Mouse (Mus musculus): Measurements from ENCODE around the gene Gm10477.
"Not testable (repeated sequence)": the region's sequence is repeated elsewhere in the genome, so short reads cannot be mapped to it uniquely, and the experiment has no call there.

The Gm10477 gene

DNA sequence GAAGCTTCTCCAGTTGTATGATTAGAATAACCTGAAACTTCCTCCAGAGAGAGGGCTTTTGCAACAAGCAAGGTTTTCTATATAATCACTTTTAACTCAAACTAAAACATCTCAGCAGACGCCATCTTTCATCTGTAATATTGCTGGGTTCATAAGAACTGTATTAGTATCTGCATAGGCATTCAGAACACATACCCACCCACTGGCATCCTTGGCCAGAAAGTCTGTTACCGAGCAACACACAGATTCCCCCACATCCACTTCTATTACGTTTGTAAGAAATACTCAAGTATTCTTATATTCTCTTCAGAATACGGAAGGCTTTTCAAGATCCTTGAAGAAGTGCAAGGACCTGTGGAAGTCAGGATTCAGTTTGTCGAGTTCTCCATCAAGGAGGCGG, at the start of gene Gm10477:
Gene Gm10477, plus strand, starts transcription at position 301 of the 400 bp plus-strand sequence.
- in situ Hi-C loops (cut with MboI, MseI), result not testable (repeated sequence)

DNA sequence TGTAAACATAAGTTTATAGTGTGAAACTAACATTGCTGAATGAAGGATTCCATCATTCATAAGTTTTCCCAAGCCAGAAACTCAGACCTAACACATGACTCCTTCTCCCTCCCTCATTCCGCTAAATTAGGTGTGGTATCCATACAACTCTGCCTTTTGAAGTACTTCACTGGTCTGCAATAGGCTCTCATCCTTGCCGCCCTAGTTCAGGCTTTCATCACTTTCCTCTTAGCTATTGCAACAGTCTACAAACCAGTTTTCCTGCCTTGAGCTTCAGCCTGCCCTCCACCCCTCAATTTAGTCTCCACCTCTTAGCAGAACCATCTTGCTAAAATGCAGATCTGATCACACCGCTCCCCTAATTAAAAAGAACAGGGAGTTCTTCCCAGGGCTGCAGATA, 47.0 kb upstream of the Gm10477 start:
- in situ Hi-C loops (cut with MboI, MseI), result no loop called here

DNA sequence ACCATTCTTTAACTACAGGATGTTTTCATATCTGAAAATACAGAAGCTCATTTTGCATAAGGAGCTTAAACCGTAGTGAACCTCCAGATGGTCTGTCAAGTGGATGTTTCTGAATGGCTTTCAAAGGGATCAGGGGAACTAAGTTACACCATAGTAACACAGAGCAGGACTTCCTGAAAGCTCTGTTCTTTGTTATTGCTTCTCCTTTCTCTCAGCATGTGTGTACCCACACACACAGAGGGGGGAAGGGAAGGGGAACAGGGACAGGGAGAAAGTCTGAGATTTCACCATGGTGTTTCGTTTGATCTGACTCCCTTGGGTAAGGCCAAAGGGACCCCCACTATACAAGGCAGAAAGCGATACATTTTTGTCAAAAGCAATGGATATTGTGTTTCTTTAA, 42.6 kb upstream of the Gm10477 start:
- in situ Hi-C loops (cut with MboI, MseI), result loop anchor here in 1 of 2 experiments (5.0 kb wide), 1 partner anchor 45 kb away; no protein-coding TSS in a partner anchor

DNA sequence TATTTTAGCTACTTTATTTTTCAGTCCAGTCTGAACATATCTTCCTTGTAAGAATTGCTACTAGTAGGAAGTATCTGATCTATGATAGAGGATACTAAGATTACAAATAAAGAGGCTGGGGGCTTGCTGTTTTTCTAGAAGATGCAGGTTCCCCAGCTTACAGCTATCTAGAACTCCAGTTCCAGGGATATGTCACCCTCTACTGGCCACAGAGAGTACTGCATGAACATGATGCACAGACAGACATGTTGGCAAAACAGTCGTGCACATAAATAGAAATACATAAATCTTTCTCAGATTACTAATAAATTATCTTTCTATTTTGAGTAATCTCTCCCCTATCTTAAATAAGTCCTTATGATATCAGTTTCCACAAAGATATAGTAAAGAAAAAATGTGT, 34.8 kb upstream of the Gm10477 start:
- in situ Hi-C loops (cut with MboI, MseI), result loop anchor here (5.0 to 10.0 kb wide), 2 partner anchors 67 to 1415 kb away; no protein-coding TSS in a partner anchor

DNA sequence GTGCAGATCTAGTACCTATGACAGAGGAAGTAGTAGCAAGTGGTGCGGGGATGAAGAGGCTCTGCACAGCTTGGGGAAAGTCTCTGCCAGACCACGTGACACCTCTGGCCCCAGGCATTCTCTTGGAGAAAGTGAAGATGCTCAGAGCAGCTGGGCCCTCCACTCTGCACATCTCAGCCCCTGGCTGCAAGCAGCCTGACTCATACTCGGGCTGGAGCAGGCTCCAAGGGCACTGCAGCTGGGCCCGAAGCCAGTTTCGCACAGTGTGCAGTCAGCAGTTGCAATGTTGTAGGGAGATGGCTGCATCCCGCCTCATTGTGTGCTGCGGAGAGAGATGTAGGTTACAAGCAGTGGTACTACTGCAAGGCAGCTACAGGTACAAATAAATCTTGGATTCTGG, 27.3 kb upstream of the Gm10477 start:
- in situ Hi-C loops (cut with MboI, MseI), result loop anchor here in 1 of 2 experiments (10.0 kb wide), 1 partner anchor 1408 kb away; no protein-coding TSS in a partner anchor

DNA sequence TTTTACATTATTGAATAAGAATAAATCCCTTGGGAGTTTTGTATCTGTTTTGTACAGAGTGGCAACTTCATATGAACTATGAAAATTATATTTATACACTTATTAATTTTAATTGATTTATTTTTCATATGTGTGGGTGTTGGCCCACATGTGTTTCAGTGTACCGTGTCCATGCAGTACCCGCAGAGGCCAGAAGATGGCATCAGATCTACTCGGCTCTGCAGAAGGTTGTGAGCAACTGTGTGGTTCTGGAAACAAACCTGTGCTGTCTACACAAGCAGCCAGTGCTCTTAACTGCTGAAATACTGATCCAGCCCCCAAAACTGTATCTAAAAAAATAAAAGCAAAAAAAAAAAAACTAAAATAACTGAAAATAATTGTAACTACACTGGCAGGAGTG, 6.7 kb downstream of the Gm10477 start:
- in situ Hi-C loops (cut with MboI, MseI), result no loop called here

DNA sequence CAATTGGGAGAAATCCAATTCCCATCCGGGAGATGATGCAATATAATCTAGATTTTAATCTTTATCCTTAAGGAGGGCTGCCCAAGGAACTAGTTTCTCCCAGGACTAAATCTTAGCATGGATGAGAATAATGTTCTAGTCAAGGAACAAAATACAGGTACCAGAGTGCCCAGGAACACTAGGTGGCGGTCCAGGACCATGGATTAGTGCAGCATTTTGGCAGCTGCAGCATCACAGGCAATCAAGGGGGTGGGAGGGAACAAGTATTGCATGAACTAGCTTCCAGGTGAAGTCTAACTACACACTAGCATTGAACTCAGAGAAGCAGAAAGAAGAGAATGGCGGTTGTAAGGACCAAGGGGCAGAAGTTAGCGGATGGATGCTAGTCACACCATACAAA, 12.6 kb downstream of the Gm10477 start:
- in situ Hi-C loops (cut with MboI, MseI), result loop anchor here in 1 of 2 experiments (5.0 kb wide), 1 partner anchor 250 kb away; no protein-coding TSS in a partner anchor

DNA sequence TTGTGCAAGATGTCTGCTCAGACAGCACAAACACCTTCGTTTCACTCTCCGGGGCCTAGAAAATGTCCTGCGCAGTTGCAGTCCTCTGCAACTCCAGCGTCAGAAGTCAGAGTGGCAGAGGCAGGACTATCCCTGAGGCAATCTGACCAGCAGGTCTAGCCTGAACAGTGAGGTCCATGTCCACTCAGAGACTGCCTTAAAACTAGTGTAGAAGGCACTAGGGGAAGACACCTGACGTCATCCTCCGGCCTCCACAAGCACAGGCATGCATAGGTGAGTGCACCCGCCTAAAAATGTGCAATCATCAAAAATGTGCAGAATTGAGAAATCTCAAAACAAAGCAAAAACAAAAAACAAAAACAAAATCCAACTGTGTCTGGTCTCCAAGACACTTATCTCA, 25.0 kb downstream of the Gm10477 start, which contains the start of gene Gm648:
Gene Gm648, minus strand, starts transcription at position 101 of the 400 bp plus-strand sequence.
- in situ Hi-C loops (cut with MboI, MseI), result no loop called here

DNA sequence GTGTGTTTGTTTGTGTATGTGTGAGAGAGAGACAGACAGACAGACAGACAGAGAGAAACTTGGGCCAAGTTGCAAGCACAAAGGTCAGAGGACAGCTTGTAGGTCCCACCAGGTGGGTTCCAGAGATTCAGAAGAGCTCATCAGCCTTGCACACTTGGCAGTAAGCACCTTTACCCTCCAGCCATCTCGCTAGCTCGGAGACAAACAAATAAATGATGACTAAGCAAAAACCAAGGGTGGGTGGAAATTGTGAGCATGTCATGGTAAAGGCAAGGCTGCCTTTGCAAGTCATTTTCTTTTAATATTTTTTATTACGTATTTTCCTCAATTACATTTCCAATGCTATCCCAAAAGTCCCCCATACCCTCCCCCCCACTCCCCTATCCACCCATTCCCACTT, 29.0 kb downstream of the Gm10477 start:
- in situ Hi-C loops (cut with MboI, MseI), result no loop called here

DNA sequence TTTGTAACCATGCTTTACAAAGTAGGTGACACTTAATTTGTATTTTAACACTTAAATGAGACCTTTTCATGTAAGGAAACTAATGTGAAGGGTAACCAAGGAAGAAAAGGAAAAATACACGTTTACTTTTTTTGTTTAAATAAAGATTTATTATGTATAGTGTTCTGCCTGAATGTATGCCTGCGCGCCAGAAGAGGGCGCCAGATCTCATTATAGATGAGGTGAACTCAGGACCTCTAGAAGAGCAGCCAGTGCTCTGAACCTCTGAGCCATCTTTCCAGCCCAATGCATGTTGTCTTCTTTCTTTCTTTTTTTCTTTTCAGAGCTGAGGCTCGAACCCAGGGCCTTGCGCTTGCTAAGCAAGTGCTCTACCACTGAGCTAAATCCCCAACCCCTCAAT, 47.9 kb downstream of the Gm10477 start:
- in situ Hi-C loops (cut with MboI, MseI), result no loop called here
